Mouse (Mus musculus): ENCODE measurements around the gene Gm13278.
"Not testable (repeated sequence)": the region's sequence is repeated elsewhere in the genome, so short reads cannot be mapped to it uniquely, and the experiment has no call there.

- TF ChIP-seq CTCF (IDR thresholded peaks at IDR 0.05; ENCODE audit: borderline replicate concordance, insufficient read depth, low read depth, low read length); POLR2A (IDR thresholded peaks at IDR 0.05; ENCODE audit: borderline replicate concordance, insufficient read depth, low read length): not testable (repeated sequence)
These were observed 11.8 kb upstream of the Gm13278 start, which contains the start of gene Gm13272 for GRCm38 (mm10) chr4:88779550-88779949.
